In genomic region chr11:119362769-119363533, GRCm38 (mm10) we compare ENCODE assay signal across 8 mouse cellular contexts. TPM values are rescaled to one million over a fixed set of nuclear protein-coding genes. Genes with fewer than 3 reads are reported as not detected.
DNase-seq lines count a peak whose midpoint lies in the region; ATAC-seq and TF ChIP-seq lines count a peak whose summit lies in the region.

No protein-coding gene starts in this region.

- peaks cover 16% of the 10 kb centered on the region; the same call in 1 of the 2 replicates for H3K36me3 ChIP-seq in lung, embryonic 15.5 days
- H3K36me3 ChIP-seq in forebrain, embryonic 11.5 days (ENCODE audit: control insufficient read depth, insufficient read depth, low read length), result no peaks in the 10 kb centered on the region
- no peaks in the 10 kb centered on the region for H3K36me3 ChIP-seq in liver, embryonic 14.5 days (replicated peaks; ENCODE audit: control insufficient read depth, insufficient read depth, low read depth)
- no peaks in the 10 kb centered on the region for H3K36me3 ChIP-seq in stomach, embryonic 14.5 days (ENCODE audit: control insufficient read depth, insufficient read depth, low read length)

- no peak for TF ChIP-seq EP300 in liver, embryonic 14.5 days (IDR thresholded peaks at IDR 0.05; ENCODE audit: low read depth)

- H3K9ac ChIP-seq in lung, embryonic 15.5 days, result no peak overlapping the region
- peak overlapping the region; percentile 47 for H3K9ac ChIP-seq in forebrain, embryonic 11.5 days (ENCODE audit: low read length)
- no peak overlapping the region for H3K9ac ChIP-seq in liver, embryonic 14.5 days (replicated peaks)
- no peak overlapping the region for H3K9ac ChIP-seq in stomach, embryonic 14.5 days (replicated peaks; ENCODE audit: low read depth, low read length)

- no peak for TF ChIP-seq CTCF in liver, embryonic 14.5 days (IDR thresholded peaks at IDR 0.05; ENCODE audit: low read depth)

- 34% methylated on average over 11 of the region's 11 CpGs for WGBS in lung, embryonic 15.5 days
- WGBS in forebrain, embryonic 11.5 days, result 16% methylated on average over 11 of the region's 11 CpGs
- 25% methylated on average over 11 of the region's 11 CpGs for WGBS in liver, embryonic 14.5 days (ENCODE audit: insufficient replicate concordance)
- WGBS in stomach, embryonic 14.5 days, result 31% methylated on average over 11 of the region's 11 CpGs

- no peaks in the 10 kb centered on the region for H3K4me1 ChIP-seq in lung, embryonic 15.5 days
- peaks cover 12% of the 10 kb centered on the region for H3K4me1 ChIP-seq in forebrain, embryonic 11.5 days (replicated peaks; ENCODE audit: control insufficient read depth, insufficient read depth, low read length)
- H3K4me1 ChIP-seq in liver, embryonic 14.5 days (replicated peaks; ENCODE audit: control insufficient read depth in 2 of 2, insufficient read depth in 2 of 2, low read length in 1 of 2), result no peaks in the 10 kb centered on the region
- H3K4me1 ChIP-seq in stomach, embryonic 14.5 days (ENCODE audit: control insufficient read depth, insufficient read depth, low read length), result 0 out of 2 replicates have a peak, but pooled peaks cover 5% of the 10 kb centered on the region

- no peaks in the 10 kb centered on the region for H3K9me3 ChIP-seq in lung, embryonic 15.5 days
- no peaks in the 10 kb centered on the region for H3K9me3 ChIP-seq in forebrain, embryonic 11.5 days (ENCODE audit: control insufficient read depth, low read length)
- no peaks in the 10 kb centered on the region for H3K9me3 ChIP-seq in liver, embryonic 14.5 days (ENCODE audit: control insufficient read depth, low read length)
- no peaks in the 10 kb centered on the region for H3K9me3 ChIP-seq in stomach, embryonic 14.5 days (ENCODE audit: control insufficient read depth, low read depth, low read length)

- H3K4me2 ChIP-seq in lung, embryonic 15.5 days, result no peak overlapping the region
- peak overlapping the region; percentile 40 for H3K4me2 ChIP-seq in forebrain, embryonic 11.5 days (ENCODE audit: low read depth, low read length, severe bottlenecking)
- no peak overlapping the region for H3K4me2 ChIP-seq in liver, embryonic 14.5 days (ENCODE audit: low read depth)
- no peak overlapping the region for H3K4me2 ChIP-seq in stomach, embryonic 14.5 days (replicated peaks; ENCODE audit: low read depth, low read length)

- H3K27me3 ChIP-seq in lung, embryonic 15.5 days, result no peaks in the 10 kb centered on the region
- H3K27me3 ChIP-seq in forebrain, embryonic 11.5 days (ENCODE audit: control insufficient read depth, insufficient read depth, low read length), result no peaks in the 10 kb centered on the region
- H3K27me3 ChIP-seq in liver, embryonic 14.5 days (ENCODE audit: control insufficient read depth, insufficient read depth, low read length), result no peaks in the 10 kb centered on the region
- H3K27me3 ChIP-seq in stomach, embryonic 14.5 days (ENCODE audit: control insufficient read depth, insufficient read depth, low read length), result no peaks in the 10 kb centered on the region

- no peak for DNase-seq in lung, adult 18-20 months
- DNase-seq in forebrain, embryonic 11.5 days (ENCODE audit: low spot score), result peak; percentile 59
- DNase-seq in liver, embryonic 14.5 days (ENCODE audit: low read depth in 3 of 3, low spot score in 3 of 3), result no peak
- DNase-seq in frontal cortex, postnatal 10 days (ENCODE audit: low spot score in 2 of 2), result no peak
- no peak for DNase-seq in adrenal gland, adult (ENCODE audit: inconsistent age in 2 of 2, low spot score in 1 of 2)
- DNase-seq in kidney, postnatal 10 days, result no peak

- ATAC-seq in lung, embryonic 15.5 days (ENCODE audit: borderline replicate concordance, extremely low read depth, low FRiP score, low TSS enrichment), result peak; percentile 52; the same call in 1 of the 2 replicates
- ATAC-seq in forebrain, embryonic 11.5 days (replicated peaks; ENCODE audit: low FRiP score), result peak; percentile 81
- 0 out of 2 replicates have a peak, but pooled peaks have one; percentile 3 for ATAC-seq in liver, embryonic 14.5 days (ENCODE audit: insufficient read depth)
- peak; percentile 10; the same call in 1 of the 2 replicates for ATAC-seq in stomach, embryonic 14.5 days (ENCODE audit: insufficient number of reproducible peaks, insufficient read depth, low FRiP score, low read depth)

- no peak overlapping the region for H3K27ac ChIP-seq in lung, embryonic 15.5 days
- H3K27ac ChIP-seq in forebrain, embryonic 11.5 days (ENCODE audit: low read depth, low read length), result peak overlapping the region; percentile 78
- H3K27ac ChIP-seq in liver, embryonic 14.5 days, result no peak overlapping the region
- H3K27ac ChIP-seq in stomach, embryonic 14.5 days (ENCODE audit: low read length), result no peak overlapping the region

- no peak overlapping the region for H3K4me3 ChIP-seq in lung, embryonic 15.5 days
- peak overlapping the region; percentile 2; the same call in 1 of the 2 replicates for H3K4me3 ChIP-seq in forebrain, embryonic 11.5 days (ENCODE audit: low read depth, low read length)
- H3K4me3 ChIP-seq in liver, embryonic 14.5 days (ENCODE audit: insufficient read depth in 1 of 2, low read depth in 2 of 2, low read length in 2 of 2), result no peak overlapping the region
- H3K4me3 ChIP-seq in stomach, embryonic 14.5 days (ENCODE audit: low read depth, low read length), result no peak overlapping the region

RNA-seq across cellular contexts. Expression of gene Slc26a11, which starts 7.6 kb away (rescaled TPM):
- polyA plus RNA-seq in lung, embryonic 15.5 days (2015; fragmentation: Nextera tagmentation; extraction: Ambion mirVana), result 9.5 and 12.3 TPM in 2 replicates
- 7.2 and 7.9 TPM in 2 replicates for polyA plus RNA-seq in forebrain, embryonic 11.5 days (2014; fragmentation: Nextera tagmentation; extraction: Ambion mirVana)
- 1.2 TPM in 2 replicates for polyA plus RNA-seq in liver, embryonic 14.5 days (2012; rRNA removed)
- 1.1 and 1.2 TPM in 2 replicates for polyA plus RNA-seq in liver, embryonic 14.5 days (2014; fragmentation: Nextera tagmentation; extraction: Ambion mirVana)
- 9.0 and 11.8 TPM in 2 replicates for polyA plus RNA-seq in stomach, embryonic 14.5 days (2014; fragmentation: Nextera tagmentation; extraction: Ambion mirVana)

RNA-seq across cellular contexts. Expression of gene Sgsh, which starts 7.6 kb away (rescaled TPM):
- polyA plus RNA-seq in lung, embryonic 15.5 days (2015; fragmentation: Nextera tagmentation; extraction: Ambion mirVana), result 7.6 and 8.7 TPM in 2 replicates
- polyA plus RNA-seq in forebrain, embryonic 11.5 days (2014; fragmentation: Nextera tagmentation; extraction: Ambion mirVana), result 6.6 and 7.3 TPM in 2 replicates
- polyA plus RNA-seq in liver, embryonic 14.5 days (2012; rRNA removed), result 1.2 and 1.3 TPM in 2 replicates
- polyA plus RNA-seq in liver, embryonic 14.5 days (2014; fragmentation: Nextera tagmentation; extraction: Ambion mirVana), result 1.3 and 2.2 TPM in 2 replicates
- polyA plus RNA-seq in stomach, embryonic 14.5 days (2014; fragmentation: Nextera tagmentation; extraction: Ambion mirVana), result 5.8 and 8.8 TPM in 2 replicates

RNA-seq across cellular contexts. Expression of gene Rnf213, which starts 29.9 kb away (rescaled TPM):
- polyA plus RNA-seq in lung, embryonic 15.5 days (2015; fragmentation: Nextera tagmentation; extraction: Ambion mirVana), result 7.0 and 7.6 TPM in 2 replicates
- polyA plus RNA-seq in forebrain, embryonic 11.5 days (2014; fragmentation: Nextera tagmentation; extraction: Ambion mirVana), result 1.8 and 2.1 TPM in 2 replicates
- polyA plus RNA-seq in liver, embryonic 14.5 days (2012; rRNA removed), result 5.4 and 6.5 TPM in 2 replicates
- polyA plus RNA-seq in liver, embryonic 14.5 days (2014; fragmentation: Nextera tagmentation; extraction: Ambion mirVana), result 4.9 and 5.8 TPM in 2 replicates
- 11.1 and 13.5 TPM in 2 replicates for polyA plus RNA-seq in stomach, embryonic 14.5 days (2014; fragmentation: Nextera tagmentation; extraction: Ambion mirVana)

RNA-seq across cellular contexts. Expression of gene Card14, which starts 55.4 kb away (rescaled TPM):
- 0.05 and 0.09 TPM in 2 replicates for polyA plus RNA-seq in lung, embryonic 15.5 days (2015; fragmentation: Nextera tagmentation; extraction: Ambion mirVana)
- 0.15 TPM in 1 of 2 replicates, not detected in the other for polyA plus RNA-seq in forebrain, embryonic 11.5 days (2014; fragmentation: Nextera tagmentation; extraction: Ambion mirVana)
- polyA plus RNA-seq in liver, embryonic 14.5 days (2012; rRNA removed), result 0.17 and 0.21 TPM in 2 replicates
- 0.18 and 0.23 TPM in 2 replicates for polyA plus RNA-seq in liver, embryonic 14.5 days (2014; fragmentation: Nextera tagmentation; extraction: Ambion mirVana)
- polyA plus RNA-seq in stomach, embryonic 14.5 days (2014; fragmentation: Nextera tagmentation; extraction: Ambion mirVana), result 0.34 and 0.38 TPM in 2 replicates

Comparison
In these comparisons a context has a peak if more than half of its experiments do, and no peak if none do; other contexts are left out.
1. ATAC-seq: peak in every context shown above with its lines; median percentile 81 in forebrain, embryonic 11.5 days; 52 in lung, embryonic 15.5 days; 10 in stomach, embryonic 14.5 days; 3 in liver, embryonic 14.5 days.